Mouse (Mus musculus): ENCODE measurements around the gene 1700018B08Rik. TPM values are rescaled to one million over a fixed set of nuclear protein-coding genes. Genes with fewer than 3 reads are reported as not detected.

Gene 1700018B08Rik
- total RNA-seq (2021) = not detected in 2 replicates
- long read RNA-seq = 0 reads

DNA sequence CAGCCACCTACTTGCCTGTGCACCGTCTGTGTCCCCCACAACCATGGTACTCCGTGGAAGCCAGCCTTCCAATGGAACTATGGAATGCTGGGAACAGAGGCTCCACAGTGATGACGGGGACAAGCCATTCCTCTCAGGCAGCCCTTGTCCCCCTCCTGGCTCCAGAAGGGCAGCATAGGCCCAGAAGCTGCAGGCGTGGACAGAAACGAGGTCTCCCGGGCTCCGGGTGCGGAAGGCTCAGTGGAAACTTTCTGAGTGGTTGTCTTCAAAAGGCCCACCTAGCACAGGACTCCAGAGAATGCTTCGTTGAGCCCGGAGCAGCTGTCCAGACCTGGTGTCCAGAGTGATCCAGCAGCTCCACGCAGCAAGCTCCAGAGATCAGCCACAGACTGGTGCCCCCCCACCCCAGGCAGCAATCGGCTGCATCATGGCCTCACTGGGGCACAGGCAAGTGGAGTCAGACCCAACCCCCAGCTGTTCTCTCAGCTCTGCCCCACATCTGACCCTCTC, at the start of gene 1700018B08Rik:
Gene 1700018B08Rik, minus strand, starts transcription at position 45 of the 510 bp plus-strand sequence.
- DNase-seq = no peak

- DNase-seq = no peak
Observed at GRCm38 (mm10) chr8:121593293-121593692, 49.2 kb upstream of the 1700018B08Rik start.

DNA sequence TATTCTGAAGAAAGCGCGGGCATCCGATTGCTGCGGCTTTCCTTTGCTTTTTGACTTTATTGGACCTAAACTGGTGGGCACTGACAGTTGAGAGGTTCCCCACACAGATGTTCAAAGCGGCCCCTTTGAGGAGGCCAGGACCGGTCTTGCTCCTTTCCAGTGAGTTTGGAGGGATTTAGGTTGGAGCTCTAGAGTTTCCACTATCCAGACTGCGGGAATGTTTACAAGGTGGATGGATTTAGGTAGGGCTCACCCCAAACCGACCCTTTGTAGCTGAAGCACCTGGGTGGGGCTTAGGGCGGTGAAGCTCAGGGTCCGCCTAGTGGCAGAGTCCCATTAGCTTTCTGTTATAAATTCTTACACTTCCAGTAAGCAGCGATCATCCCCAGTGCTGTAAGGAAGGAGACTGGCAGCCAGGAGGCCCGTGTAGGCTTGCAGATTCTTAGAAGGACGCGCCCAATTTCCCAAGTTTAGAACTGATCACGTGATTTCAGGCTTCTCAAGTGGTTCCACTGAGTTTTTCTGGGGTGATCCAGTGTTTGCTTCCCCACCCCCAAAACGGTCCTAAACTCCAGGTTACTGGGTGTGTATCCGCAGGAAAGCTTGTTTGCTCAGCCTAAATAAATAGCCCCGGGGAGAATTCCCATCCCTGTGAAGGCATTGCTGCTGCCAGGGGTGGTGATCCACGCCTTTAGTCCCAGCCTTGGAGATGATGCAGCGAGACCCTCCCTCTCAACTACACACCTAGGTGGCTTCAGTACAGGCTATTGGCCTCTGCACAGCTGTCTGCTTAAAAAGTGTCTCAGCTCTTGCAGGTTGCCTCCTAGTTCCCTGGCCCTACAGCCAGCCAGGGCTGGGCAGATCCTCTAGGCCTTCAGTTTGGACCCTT, 47.3 kb upstream of the 1700018B08Rik start:
- DNase-seq = no peak

DNA sequence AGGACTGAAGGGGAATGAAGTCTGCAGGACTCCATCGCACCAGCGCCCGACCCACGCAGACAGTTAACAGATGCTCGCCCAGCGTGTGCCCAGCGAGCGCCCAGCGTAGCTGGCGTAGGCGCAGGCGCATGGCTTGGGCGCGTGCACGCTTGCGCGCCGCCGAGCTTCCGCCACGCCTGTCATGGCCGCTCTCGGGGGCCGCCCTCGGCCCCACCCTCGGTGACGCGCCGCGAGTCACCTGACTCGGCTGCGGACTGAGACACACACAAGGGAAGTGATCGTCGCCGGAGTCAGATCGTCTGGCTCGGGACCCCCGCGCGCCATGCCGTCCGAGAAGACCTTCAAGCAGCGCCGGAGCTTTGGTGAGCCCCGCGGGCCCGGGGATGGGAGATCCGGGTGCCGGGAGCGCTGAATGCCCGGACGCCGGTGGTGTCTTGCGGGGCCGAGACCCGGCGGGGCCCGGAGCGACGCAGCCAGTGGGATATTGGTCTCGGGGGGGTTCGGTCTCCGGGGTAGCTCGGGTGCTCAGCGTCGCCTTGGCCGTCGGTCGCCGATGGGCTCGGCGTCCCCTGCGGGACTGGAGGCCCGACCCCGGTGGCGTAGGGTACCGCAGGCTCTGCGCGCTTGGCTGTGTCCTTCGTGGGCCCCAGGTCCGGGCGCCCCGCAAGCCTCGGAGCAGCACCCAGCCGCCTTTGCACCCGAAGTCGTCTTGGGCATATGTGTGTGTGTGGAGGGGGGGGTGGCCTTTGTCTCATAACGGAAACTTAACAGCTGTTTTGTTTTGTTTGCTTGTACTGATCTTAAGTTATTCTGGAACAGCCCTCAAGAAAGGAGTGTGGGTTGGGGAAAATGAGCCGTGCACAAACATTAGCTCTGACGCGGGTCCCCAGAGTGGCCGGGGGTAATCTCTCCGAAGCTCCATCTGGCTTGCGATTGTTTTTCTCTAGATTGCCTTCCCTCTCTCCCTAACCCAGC, 46.4 kb upstream of the 1700018B08Rik start, which contains the start of gene Map1lc3b:
Gene Map1lc3b, plus strand, starts transcription at position 159 of the 975 bp plus-strand sequence.
- DNase-seq = peak; percentile 96

- DNase-seq = no peak
Observed at GRCm38 (mm10) chr8:121589205-121589726, 45.1 kb upstream of the 1700018B08Rik start.

- no peak for DNase-seq
Observed at GRCm38 (mm10) chr8:121588750-121589149, 44.6 kb upstream of the 1700018B08Rik start.

- DNase-seq = peak; percentile 99
Observed at GRCm38 (mm10) chr8:121585159-121585825, 41.2 kb upstream of the 1700018B08Rik start.

DNA sequence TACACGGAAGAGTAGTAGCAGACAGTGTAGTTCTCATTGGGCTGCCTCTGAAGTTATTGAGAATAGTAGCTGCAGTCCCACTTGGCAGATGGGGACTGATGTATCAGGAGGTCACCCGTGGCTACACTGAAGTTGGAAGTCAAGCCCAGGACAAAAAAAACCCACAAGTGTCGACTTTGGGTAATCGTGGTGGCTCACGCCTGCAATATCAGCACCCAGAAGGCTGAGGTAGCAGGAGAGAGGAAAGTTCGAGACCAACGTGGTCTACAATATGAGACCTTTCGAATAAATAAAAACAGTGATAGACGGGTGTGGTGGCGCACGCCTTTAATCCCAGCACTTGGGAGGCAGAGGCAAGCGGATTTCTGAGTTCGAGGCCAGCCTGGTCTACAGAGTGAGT, 40.6 kb upstream of the 1700018B08Rik start:
- DNase-seq = no peak

GRCm38 (mm10) chr8:121583653-121584052, 39.5 kb upstream of the 1700018B08Rik start:
- DNase-seq = no peak

DNA sequence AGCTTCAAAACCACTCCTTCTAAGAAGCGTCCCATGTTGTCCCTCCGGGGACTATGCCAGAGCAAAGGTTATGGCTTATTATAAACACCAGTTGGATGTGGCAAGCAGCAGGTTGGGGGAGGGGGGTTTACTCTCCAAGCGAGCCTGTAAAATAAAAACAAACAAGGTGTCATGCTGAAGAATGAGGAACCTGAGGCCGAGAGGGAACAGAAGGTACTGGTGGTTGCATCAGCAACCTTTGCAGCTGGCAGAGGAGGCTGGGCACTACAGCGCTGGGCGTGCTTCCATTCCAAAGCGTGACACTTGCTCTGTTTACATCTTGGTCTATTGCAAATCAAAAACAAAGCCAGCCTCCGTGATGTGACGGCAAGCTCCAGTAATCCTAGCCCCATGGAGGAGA, 36.3 kb upstream of the 1700018B08Rik start:
- no peak for DNase-seq

- peak; percentile 94 for DNase-seq
Observed at GRCm38 (mm10) chr8:121578676-121579451, 34.7 kb upstream of the 1700018B08Rik start, which contains the start of gene Fbxo31. TSS of gene Fbxo31 (minus strand) at chr8:121578806.

GRCm38 (mm10) chr8:121577751-121578675, 33.9 kb upstream of the 1700018B08Rik start:
- no peak for DNase-seq

GRCm38 (mm10) chr8:121575661-121576060, 31.5 kb upstream of the 1700018B08Rik start:
- no peak for DNase-seq

GRCm38 (mm10) chr8:121573275-121573674, 29.2 kb upstream of the 1700018B08Rik start:
- peak; percentile 88 for DNase-seq

GRCm38 (mm10) chr8:121572121-121572520, 28.0 kb upstream of the 1700018B08Rik start:
- no peak for DNase-seq

GRCm38 (mm10) chr8:121570801-121571200, 26.7 kb upstream of the 1700018B08Rik start:
- no peak for DNase-seq

GRCm38 (mm10) chr8:121570335-121570734, 26.2 kb upstream of the 1700018B08Rik start:
- DNase-seq = peak; percentile 45

GRCm38 (mm10) chr8:121568321-121568720, 24.2 kb upstream of the 1700018B08Rik start:
- DNase-seq = no peak

GRCm38 (mm10) chr8:121563701-121564100, 19.6 kb upstream of the 1700018B08Rik start:
- no peak for DNase-seq
